Mouse (Mus musculus): ENCODE measurements at regions not wholly inside any gene's neighbourhood (a gene's known extent, or its start where the extent isn't known, plus 50 kb on each side); places are given as distances from the start of the nearest gene placed in this dataset.

DNA sequence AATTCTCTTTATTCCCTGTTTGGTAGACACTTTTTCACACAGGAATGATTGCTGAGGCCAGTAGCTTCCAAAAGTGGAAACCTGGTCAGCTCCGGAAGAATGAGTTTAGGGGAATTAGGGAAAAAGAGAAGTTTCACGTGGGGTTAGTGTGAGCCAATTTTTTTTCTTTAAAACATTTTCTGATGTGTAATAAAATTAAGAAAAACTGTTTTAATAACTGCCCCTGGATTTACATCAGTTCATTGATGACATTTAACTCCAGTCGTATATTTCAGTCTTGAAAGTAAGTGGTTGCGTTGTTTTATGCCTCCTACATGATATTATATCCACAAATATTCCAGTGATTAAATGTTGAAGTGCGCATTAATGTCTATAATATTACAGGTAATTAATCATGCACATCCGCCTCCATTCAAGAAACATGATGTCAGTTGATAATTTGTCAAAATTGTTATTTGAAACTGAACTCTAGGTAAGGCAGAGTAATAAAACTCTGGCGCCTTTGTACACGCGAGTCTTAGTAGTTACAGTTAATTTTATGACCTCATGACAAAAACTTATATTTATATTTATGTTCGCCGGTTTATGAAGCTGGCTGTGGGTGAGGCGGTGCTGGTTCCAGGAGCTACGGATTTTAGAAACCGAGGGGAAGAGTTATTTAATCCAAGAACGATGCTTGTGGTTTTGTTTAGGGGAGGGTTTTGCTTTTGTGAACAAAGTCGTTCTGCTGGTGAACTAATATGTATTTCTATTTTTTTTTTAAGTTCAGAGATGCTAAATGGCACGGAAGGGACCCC is 252.5 kb upstream of the Nfe2l3 start:
- TF ChIP-seq CTCF (IDR thresholded peaks at IDR 0.05; ENCODE audit: low read depth, low read length) (no peak), POLR2A (IDR thresholded peaks at IDR 0.05; ENCODE audit: extremely low read depth, insufficient read depth, low read length) (no peak)
